In genomic region chr4:123409752-123410151, GRCm38 (mm10) we compare ENCODE assay signal across 8 mouse cellular contexts.
A peak's percentile ranks its signal among the peaks of the same experiment; 100 is the strongest.
DNase-seq lines count a peak whose midpoint lies in the region; ATAC-seq lines count a peak whose summit lies in the region.

No protein-coding gene starts in this region.

- H3K27me3 ChIP-seq in kidney, embryonic 14.5 days (ENCODE audit: control insufficient read depth, insufficient read depth, low read length): no peaks in the 10 kb centered on the region
- no peaks in the 10 kb centered on the region for H3K27me3 ChIP-seq in embryonic facial prominence, embryonic 14.5 days (replicated peaks; ENCODE audit: control insufficient read depth, insufficient read depth, low read length)
- H3K27me3 ChIP-seq in hindbrain, embryonic 13.5 days: no peaks in the 10 kb centered on the region
- H3K27me3 ChIP-seq in midbrain, embryonic 15.5 days (replicated peaks): no peaks in the 10 kb centered on the region
- H3K27me3 ChIP-seq in forebrain, embryonic 12.5 days: no peaks in the 10 kb centered on the region

- no peak for ATAC-seq in kidney, embryonic 14.5 days (ENCODE audit: low FRiP score, low TSS enrichment)
- ATAC-seq in embryonic facial prominence, embryonic 14.5 days (ENCODE audit: low read depth): no peak
- ATAC-seq in hindbrain, embryonic 13.5 days (ENCODE audit: low FRiP score): no peak
- no peak for ATAC-seq in midbrain, embryonic 15.5 days (replicated peaks)
- no peak for ATAC-seq in forebrain, embryonic 12.5 days (ENCODE audit: low FRiP score)

- H3K4me1 ChIP-seq in kidney, embryonic 14.5 days (ENCODE audit: control insufficient read depth, insufficient read depth, low read length): peaks cover 61% of the 10 kb centered on the region
- peaks cover 72% of the 10 kb centered on the region for H3K4me1 ChIP-seq in embryonic facial prominence, embryonic 14.5 days (ENCODE audit: control insufficient read depth, insufficient read depth, low read length)
- H3K4me1 ChIP-seq in hindbrain, embryonic 13.5 days (replicated peaks): peaks cover 72% of the 10 kb centered on the region
- peaks cover 71% of the 10 kb centered on the region for H3K4me1 ChIP-seq in midbrain, embryonic 15.5 days
- H3K4me1 ChIP-seq in forebrain, embryonic 12.5 days: peaks cover 68% of the 10 kb centered on the region

- no peak overlapping the region for H3K4me3 ChIP-seq in kidney, embryonic 14.5 days (ENCODE audit: low read length)
- H3K4me3 ChIP-seq in embryonic facial prominence, embryonic 14.5 days (ENCODE audit: low read depth, low read length): no peak overlapping the region
- H3K4me3 ChIP-seq in hindbrain, embryonic 13.5 days: 0 out of 2 replicates have a peak overlapping the region, but pooled peaks have one; percentile 75
- no peak overlapping the region for H3K4me3 ChIP-seq in midbrain, embryonic 15.5 days
- H3K4me3 ChIP-seq in forebrain, embryonic 12.5 days (replicated peaks): no peak overlapping the region

- no peak overlapping the region for H3K27ac ChIP-seq in kidney, embryonic 14.5 days (ENCODE audit: low read depth, low read length)
- no peak overlapping the region for H3K27ac ChIP-seq in embryonic facial prominence, embryonic 14.5 days (replicated peaks; ENCODE audit: low read depth, low read length)
- H3K27ac ChIP-seq in hindbrain, embryonic 13.5 days: no peak overlapping the region
- no peak overlapping the region for H3K27ac ChIP-seq in midbrain, embryonic 15.5 days
- H3K27ac ChIP-seq in forebrain, embryonic 12.5 days: no peak overlapping the region

- H3K9ac ChIP-seq in kidney, embryonic 14.5 days (ENCODE audit: low read depth, low read length): no peak overlapping the region
- H3K9ac ChIP-seq in embryonic facial prominence, embryonic 14.5 days (ENCODE audit: low read depth, low read length): no peak overlapping the region
- peak overlapping the region; percentile 46; the same call in 1 of the 2 replicates for H3K9ac ChIP-seq in hindbrain, embryonic 13.5 days
- H3K9ac ChIP-seq in midbrain, embryonic 15.5 days: 0 out of 2 replicates have a peak overlapping the region, but pooled peaks have one; percentile 11
- H3K9ac ChIP-seq in forebrain, embryonic 12.5 days: no peak overlapping the region

- H3K9me3 ChIP-seq in kidney, embryonic 14.5 days (ENCODE audit: control insufficient read depth, low read length): no peaks in the 10 kb centered on the region
- H3K9me3 ChIP-seq in embryonic facial prominence, embryonic 14.5 days (ENCODE audit: control insufficient read depth, low read length): no peaks in the 10 kb centered on the region
- H3K9me3 ChIP-seq in hindbrain, embryonic 13.5 days: no peaks in the 10 kb centered on the region
- H3K9me3 ChIP-seq in midbrain, embryonic 15.5 days: no peaks in the 10 kb centered on the region
- H3K9me3 ChIP-seq in forebrain, embryonic 12.5 days: no peaks in the 10 kb centered on the region

- peaks cover 12% of the 10 kb centered on the region for H3K36me3 ChIP-seq in kidney, embryonic 14.5 days (ENCODE audit: control insufficient read depth, insufficient read depth, low read length)
- H3K36me3 ChIP-seq in embryonic facial prominence, embryonic 14.5 days (ENCODE audit: control insufficient read depth, insufficient read depth, low read length): peaks cover 31% of the 10 kb centered on the region
- H3K36me3 ChIP-seq in hindbrain, embryonic 13.5 days: 0 out of 2 replicates have a peak, but pooled peaks cover 4% of the 10 kb centered on the region
- no peaks in the 10 kb centered on the region for H3K36me3 ChIP-seq in midbrain, embryonic 15.5 days (replicated peaks)
- peaks cover 21% of the 10 kb centered on the region for H3K36me3 ChIP-seq in forebrain, embryonic 12.5 days (replicated peaks)

- DNase-seq in kidney, postnatal 10 days: peak; percentile 54
- DNase-seq in embryonic facial prominence, embryonic 14.5 days (ENCODE audit: low spot score): peak; percentile 74
- DNase-seq in adrenal gland, adult 2 months: no peak
- DNase-seq in c-Kit-positive CD71-positive TER-119-positive erythroid progenitor cells, embryonic 14.5 days (ENCODE audit: low spot score): no peak

- no peak overlapping the region for H3K4me2 ChIP-seq in kidney, embryonic 14.5 days (replicated peaks; ENCODE audit: low read depth, low read length)
- H3K4me2 ChIP-seq in embryonic facial prominence, embryonic 14.5 days (ENCODE audit: low read depth, low read length): peak overlapping the region; percentile 90; the same call in 1 of the 2 replicates
- peak overlapping the region; percentile 87 for H3K4me2 ChIP-seq in hindbrain, embryonic 13.5 days
- H3K4me2 ChIP-seq in midbrain, embryonic 15.5 days: 0 out of 2 replicates have a peak overlapping the region, but pooled peaks have one; percentile 78
- no peak overlapping the region; the same call in 1 of the 2 replicates for H3K4me2 ChIP-seq in forebrain, embryonic 12.5 days

- 84% methylated on average over 1 of the region's 1 CpGs for WGBS in kidney, embryonic 14.5 days
- 40% methylated on average over 1 of the region's 1 CpGs for WGBS in embryonic facial prominence, embryonic 14.5 days
- WGBS in hindbrain, embryonic 13.5 days: 83% methylated on average over 1 of the region's 1 CpGs
- 87% methylated on average over 1 of the region's 1 CpGs for WGBS in midbrain, embryonic 15.5 days
- 89% methylated on average over 1 of the region's 1 CpGs for WGBS in forebrain, embryonic 12.5 days

Comparison
In these comparisons a context has a peak if more than half of its experiments do, and no peak if none do; other contexts are left out.
1. DNase-seq: peak in kidney, postnatal 10 days (single experiment) and embryonic facial prominence, embryonic 14.5 days (single experiment); none in adrenal gland, adult 2 months (single experiment) and c-Kit-positive CD71-positive TER-119-positive erythroid progenitor cells, embryonic 14.5 days (single experiment).
2. H3K4me2 ChIP-seq: peak in embryonic facial prominence, embryonic 14.5 days (single experiment), hindbrain, embryonic 13.5 days (single experiment) and midbrain, embryonic 15.5 days (single experiment); none in kidney, embryonic 14.5 days (single experiment) and forebrain, embryonic 12.5 days (single experiment).
3. H3K9ac ChIP-seq: peak in hindbrain, embryonic 13.5 days (single experiment) and midbrain, embryonic 15.5 days (single experiment); none in kidney, embryonic 14.5 days (single experiment), embryonic facial prominence, embryonic 14.5 days (single experiment) and forebrain, embryonic 12.5 days (single experiment).